Mouse (Mus musculus) kidney, adult 18-20 months (tissue): ENCODE results near the gene Heatr5b.
"Not testable (repeated sequence)": the region's sequence is repeated elsewhere in the genome, so short reads cannot be mapped to it uniquely, and the experiment has no call there.

Experiments
- DNase-seq: peaks from one replicate; pipeline ENCODE4 v3.0.0; 2021

The Heatr5b gene

GRCm38 (mm10) chr17:78834856-78835835 is at the start of gene Heatr5b, which contains the start of gene Gpatch11:
Heatr5b (minus strand) TSS chr17:78835364.
Gpatch11 (plus strand) TSS chr17:78835567.
- peak; percentile 97 for DNase-seq

- no peak for DNase-seq
Measured at GRCm38 (mm10) chr17:78883291-78883690, 48.1 kb upstream of the Heatr5b start.

- peak; percentile 89 for DNase-seq
Measured at GRCm38 (mm10) chr17:78882401-78883112, 47.4 kb upstream of the Heatr5b start, which contains the start of gene Eif2ak2. Eif2ak2 (minus strand) TSS chr17:78882573.

- DNase-seq: no peak
Measured at GRCm38 (mm10) chr17:78881878-78882304, 46.7 kb upstream of the Heatr5b start.

GRCm38 (mm10) chr17:78873886-78874285 is 38.7 kb upstream of the Heatr5b start:
- DNase-seq: no peak

GRCm38 (mm10) chr17:78856243-78856642 is 21.1 kb upstream of the Heatr5b start:
- no peak for DNase-seq

- DNase-seq: no peak
Measured at GRCm38 (mm10) chr17:78842271-78842928, 7.2 kb upstream of the Heatr5b start.

- no peak for DNase-seq
Measured at GRCm38 (mm10) chr17:78836056-78836455, 892 bp upstream of the Heatr5b start.

- DNase-seq: no peak
Measured at GRCm38 (mm10) chr17:78824346-78824745, 10.8 kb downstream of the Heatr5b start.

GRCm38 (mm10) chr17:78809582-78809981 is 25.6 kb downstream of the Heatr5b start:
- no peak for DNase-seq

GRCm38 (mm10) chr17:78809019-78809418 is 26.1 kb downstream of the Heatr5b start:
- no peak for DNase-seq

GRCm38 (mm10) chr17:78797222-78797621 is 37.9 kb downstream of the Heatr5b start:
- no peak for DNase-seq

- DNase-seq: no peak
Measured at GRCm38 (mm10) chr17:78794390-78794789, 40.8 kb downstream of the Heatr5b start.

- DNase-seq: no peak
Measured at GRCm38 (mm10) chr17:78792122-78792521, 43.0 kb downstream of the Heatr5b start.

- no peak for DNase-seq
Measured at GRCm38 (mm10) chr17:78791690-78792070, 43.5 kb downstream of the Heatr5b start.

GRCm38 (mm10) chr17:78791068-78791689 is 44.0 kb downstream of the Heatr5b start:
- no peak for DNase-seq

- not testable (repeated sequence) for DNase-seq
Measured at GRCm38 (mm10) chr17:78788273-78788672, 46.9 kb downstream of the Heatr5b start.

GRCm38 (mm10) chr17:78778765-78779164 is 56.4 kb downstream of the Heatr5b start:
- no peak for DNase-seq

- DNase-seq: no peak
Measured at GRCm38 (mm10) chr17:78772317-78772716, 62.8 kb downstream of the Heatr5b start.

- no peak for DNase-seq
Measured at GRCm38 (mm10) chr17:78770932-78771331, 64.2 kb downstream of the Heatr5b start.

GRCm38 (mm10) chr17:78769341-78769740 is 65.8 kb downstream of the Heatr5b start:
- no peak for DNase-seq

GRCm38 (mm10) chr17:78768937-78769336 is 66.2 kb downstream of the Heatr5b start:
- DNase-seq: no peak

GRCm38 (mm10) chr17:78767546-78767945 is 67.6 kb downstream of the Heatr5b start:
- no peak for DNase-seq
